Mouse (Mus musculus): ENCODE results near the gene Zfp1.
A peak's percentile ranks its signal among the peaks of the same experiment; 100 is the strongest.
"Not testable (repeated sequence)": the region's sequence is repeated elsewhere in the genome, so short reads cannot be mapped to it uniquely, and the experiment has no call there.

Gene Zfp1

DNA sequence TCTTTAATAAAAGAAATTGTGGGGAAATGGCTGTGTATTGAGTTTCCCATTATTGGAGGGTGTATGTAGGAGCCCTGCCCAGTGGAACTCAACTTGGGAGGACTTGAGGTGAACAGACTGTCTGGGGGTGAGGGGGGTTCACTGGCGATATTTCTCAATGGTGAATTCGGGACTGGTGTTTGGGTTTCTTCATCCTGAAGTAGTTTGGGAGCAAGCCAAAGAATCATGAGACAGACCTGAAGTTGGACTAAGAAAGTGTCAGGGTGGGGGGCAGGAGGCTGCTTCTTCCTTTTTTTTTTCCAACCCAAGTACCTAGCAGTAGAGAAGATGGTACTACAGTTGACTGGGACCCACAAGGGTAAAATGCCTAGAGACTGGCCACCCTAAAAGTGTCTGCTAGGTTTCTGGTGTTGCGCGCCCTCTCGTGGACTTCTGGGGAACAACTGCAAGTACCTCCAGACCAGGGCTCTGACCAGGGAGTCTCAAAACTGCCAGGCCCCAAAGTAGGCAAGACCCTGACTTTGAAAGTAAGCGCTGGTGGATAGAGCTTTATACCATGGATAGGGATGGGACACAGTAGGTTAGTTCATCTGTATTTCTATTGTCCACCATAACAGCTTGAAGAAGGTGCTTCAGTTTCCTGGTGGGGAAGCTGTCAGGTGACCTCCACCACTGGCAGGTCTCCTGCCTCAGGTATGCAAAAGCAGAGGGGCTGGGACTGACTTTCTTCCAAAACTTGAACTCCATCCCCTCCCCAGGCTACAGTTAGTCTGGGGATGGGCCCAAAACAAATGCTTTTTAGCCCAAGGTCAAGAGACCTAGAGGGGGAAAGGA, 17.3 kb upstream of the Zfp1 start:
- DNase-seq (ENCODE audit: low spot score in 2 of 2) = peak in 1 of 2 experiments; percentile 62

DNA sequence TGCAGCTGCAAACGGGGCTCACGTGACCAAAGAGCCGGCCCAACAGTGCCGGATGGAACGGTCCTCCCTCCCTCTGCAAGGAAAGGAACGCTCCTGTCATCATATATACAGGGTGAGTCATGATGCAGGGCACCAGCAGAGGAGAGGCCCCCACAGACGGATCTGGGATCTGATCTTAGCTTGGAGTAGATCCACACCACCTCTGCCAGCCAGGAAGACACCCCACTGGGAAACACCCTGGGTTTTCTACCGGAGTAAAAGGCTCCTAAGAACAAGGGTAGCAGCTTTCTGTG, 16.7 kb upstream of the Zfp1 start:
- no peak for DNase-seq (ENCODE audit: low spot score in 2 of 2)

DNA sequence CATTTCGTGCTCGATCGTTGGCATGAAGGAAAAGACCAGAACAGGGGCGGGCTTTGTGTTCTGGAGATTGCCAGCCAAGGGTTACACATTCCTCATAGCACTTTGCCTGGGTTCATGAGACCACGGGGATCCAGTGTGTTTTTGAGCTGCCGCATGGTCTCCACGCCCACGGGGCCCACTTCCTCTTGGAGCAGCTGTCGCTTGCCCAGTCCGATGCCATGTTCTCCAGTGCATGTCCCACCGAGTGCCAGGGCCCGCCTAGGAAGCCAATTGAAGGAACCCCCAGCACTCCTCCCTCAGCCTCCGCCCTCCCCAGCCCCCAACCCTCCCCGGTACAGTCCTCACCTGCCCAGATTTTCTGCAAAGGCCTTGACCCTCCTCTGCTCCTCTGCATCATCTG, 16.3 kb upstream of the Zfp1 start:
- no peak for DNase-seq (ENCODE audit: low spot score in 2 of 2)

DNA sequence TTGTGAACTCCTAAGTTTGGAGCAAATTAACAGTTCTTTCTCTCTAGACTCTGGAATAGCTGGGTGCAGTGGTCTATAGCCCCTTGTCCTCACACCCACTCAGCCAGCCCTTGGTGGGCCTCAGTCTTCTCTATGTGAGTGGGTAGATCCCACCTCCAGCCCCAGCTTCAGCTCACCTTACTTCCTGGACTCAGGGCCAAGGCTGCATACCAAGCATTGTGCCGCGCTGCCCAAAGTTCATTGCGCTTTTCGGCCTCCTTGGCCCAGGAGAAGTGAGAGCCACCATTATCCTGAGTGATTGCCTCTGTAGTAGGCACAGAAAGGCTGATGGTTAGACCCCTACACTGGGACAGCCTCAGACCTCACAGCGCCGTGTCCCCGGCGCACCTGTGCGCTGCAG, 15.3 kb upstream of the Zfp1 start:
- no peak for DNase-seq (ENCODE audit: low spot score in 2 of 2)

DNA sequence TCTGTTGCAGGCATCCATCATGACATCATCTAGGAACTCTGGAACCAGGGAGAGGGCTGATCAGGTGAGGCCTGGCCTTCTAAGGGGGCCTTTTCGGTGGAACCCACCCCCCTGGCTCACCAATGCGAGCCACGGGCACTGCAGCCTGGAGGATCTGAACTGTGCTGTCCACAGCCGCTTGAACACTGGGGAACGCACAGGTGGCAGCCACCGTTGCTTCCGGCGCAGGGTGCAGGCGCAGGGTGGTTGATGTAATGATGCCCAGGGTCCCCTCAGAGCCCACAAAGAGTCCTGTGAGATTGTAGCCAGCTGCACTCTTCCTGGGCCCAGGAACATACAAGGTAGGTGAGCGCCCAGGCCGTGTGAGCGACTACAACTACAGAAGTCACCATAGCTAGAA, 14.8 kb upstream of the Zfp1 start:
- DNase-seq (ENCODE audit: low spot score in 2 of 2) = no peak

DNA sequence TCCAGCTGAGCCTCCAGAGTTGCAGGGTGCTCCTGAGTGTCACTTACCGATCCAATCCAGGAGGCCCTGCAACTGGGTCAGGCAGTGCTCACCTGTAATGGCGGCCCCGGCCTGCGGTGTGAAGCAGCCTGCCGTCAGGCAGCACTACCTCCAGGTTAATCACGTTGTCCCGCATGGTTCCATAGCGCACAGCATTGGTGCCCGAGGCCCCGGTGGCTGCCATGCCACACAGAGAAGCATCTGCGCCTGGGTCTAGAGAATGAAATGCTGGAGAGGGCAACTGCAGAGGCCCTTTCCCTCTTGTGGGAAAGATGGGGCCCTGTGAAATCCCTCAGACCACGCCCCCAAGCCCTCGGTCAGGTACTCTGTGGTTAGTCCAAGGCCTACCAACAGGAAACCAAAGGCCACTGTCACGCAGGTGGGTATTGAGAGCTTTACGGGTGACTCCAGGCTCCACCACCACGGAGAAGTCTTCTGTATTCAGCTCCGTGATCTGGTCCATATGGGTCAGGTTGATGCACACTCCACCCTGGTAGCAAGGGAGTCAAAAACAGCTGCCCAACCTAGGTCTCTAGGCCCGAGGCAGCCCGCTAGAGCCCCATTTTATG, 14.2 kb upstream of the Zfp1 start:
- no peak for DNase-seq (ENCODE audit: low spot score in 2 of 2)

DNA sequence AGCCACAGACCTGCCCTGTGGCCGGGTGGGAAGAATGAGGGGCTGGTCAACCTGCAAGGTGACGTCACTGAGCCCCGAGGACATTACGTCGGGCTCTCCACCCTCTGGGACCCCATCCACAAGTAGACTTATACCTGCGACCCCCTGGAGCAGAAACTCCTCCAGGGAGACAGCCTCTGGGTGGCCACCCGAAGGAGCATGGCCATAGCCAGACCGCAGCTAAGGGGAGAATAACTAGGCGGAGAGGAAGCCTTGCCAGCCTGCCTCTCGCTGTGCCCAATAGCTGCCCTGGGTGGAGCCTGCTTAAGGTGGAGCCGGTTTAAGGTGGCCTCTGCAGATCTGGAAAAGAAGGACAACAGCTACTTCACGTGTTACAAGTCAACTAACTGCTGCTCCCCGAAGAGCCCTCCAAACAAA, 13.1 kb upstream of the Zfp1 start, which contains the start of gene Ldhd:
TSS of gene Ldhd (minus strand) at position 270 of the 417 bp plus-strand sequence.
- DNase-seq (ENCODE audit: low spot score in 2 of 2) = no peak

DNA sequence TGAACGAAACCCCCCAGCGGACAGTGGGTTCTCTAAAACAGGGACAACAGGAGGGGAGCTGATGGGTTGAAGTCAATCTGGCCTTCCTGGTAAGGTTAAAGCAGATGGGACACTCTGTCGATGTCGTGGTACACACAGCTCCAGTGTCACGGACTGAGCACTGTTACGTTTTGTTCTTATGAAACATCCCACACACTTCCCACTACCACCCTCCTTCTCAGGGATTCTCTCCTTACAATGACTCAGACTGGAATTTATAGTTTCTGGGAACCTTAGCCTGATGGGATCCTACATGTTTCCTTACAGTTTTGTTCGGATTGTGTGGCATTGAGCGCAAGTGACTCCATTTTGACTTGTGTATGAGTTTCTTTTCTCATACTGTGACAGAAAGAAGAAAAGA, 11.6 kb upstream of the Zfp1 start:
- DNase-seq (ENCODE audit: low spot score in 2 of 2) = no peak

DNA sequence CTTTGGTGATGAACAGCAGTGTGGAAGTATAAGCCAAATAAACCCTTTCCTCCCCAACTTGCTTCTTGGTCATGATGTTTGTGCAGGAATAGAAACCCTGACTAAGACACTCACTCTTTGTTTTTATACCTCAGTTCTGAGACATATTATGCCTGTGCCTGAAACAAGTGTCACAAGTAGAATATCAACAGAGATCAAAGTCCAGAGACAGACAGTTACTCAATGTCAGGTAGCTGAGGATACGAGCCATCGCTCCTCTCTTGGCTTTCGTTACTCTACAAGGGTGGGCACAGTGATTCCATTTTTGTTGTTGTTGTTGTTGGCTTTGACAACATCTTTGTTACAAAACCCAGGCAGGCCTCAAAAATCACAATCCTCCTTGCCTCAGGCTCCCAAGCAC, 10.2 kb upstream of the Zfp1 start:
- DNase-seq (ENCODE audit: low spot score in 2 of 2) = no peak

DNA sequence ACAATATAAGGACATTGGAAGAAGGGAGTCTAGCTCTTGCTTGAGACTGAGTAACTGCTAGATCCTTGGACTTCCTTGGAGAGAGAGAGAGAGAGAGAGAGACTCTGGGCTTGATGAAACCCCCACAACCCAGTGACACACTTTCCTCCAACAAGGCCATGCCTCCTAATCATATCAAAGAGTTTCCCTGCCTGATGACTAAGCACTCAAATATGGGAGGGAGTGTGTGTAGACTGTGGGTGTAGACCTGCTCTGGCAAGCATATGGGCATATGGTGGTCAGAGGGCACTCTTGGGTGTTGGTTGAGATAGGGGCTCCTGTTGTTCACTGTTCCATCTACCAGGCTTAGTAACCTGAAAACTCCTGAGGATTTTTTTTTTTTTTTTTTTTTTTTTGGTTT, 5.1 kb upstream of the Zfp1 start:
- DNase-seq (ENCODE audit: low spot score in 2 of 2) = no peak

DNA sequence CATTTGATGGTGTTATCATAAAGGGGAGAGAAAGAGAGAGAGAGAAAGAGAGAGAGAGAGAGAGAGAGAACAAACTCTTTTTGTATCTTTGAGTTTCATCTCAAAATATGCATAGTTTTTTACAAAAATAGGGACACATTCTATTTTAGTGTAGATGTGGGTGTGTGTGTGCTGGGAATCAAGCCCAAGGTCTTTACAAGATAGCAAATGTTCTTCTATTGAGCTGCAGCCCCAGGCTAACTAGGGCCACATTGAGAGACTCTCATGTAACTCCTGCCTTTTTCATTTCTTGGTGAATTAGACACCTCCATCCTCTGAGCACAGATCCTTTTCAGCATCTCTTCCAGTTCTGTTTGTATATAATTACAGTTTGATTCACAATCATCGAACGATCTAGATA, 2.1 kb upstream of the Zfp1 start:
- DNase-seq (ENCODE audit: low spot score in 2 of 2) = no peak

DNA sequence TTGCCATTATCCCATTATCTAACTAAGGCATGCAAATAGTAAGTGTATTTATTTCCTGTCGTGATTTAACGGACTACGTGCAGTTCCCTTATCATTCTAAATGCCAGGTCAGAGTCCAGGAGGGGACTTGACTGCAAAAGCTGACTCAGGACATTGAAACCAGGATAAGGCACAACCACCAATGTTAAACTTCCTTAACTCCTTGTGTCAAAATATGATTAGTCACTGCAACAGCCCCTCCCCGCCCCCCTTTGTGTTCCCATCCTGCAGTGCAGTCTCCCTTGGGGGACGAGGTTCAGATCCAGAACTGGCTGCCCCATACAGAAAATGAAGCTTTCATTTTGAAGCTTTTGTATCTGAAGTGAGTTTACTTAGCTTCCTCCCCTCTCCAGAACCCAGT, 705 bp upstream of the Zfp1 start:
- DNase-seq (ENCODE audit: low spot score in 2 of 2) = no peak

DNA sequence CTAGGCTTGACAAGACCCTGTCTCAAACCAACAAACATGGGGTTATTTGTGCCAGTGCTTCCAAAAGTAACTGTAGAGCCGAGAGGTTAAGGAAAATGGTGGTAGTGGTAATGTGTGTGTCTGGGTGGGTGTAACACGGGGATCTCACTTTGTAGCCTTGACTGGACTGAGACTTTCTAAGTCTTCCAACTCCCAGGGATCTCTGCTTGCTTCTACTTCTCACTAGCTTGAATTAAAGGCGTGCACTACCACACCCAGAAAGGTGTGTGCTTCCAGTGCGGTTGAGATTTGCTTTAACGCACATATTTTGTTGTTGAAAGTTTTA, 300 bp upstream of the Zfp1 start:
- no peak for DNase-seq (ENCODE audit: low spot score in 2 of 2)

DNA sequence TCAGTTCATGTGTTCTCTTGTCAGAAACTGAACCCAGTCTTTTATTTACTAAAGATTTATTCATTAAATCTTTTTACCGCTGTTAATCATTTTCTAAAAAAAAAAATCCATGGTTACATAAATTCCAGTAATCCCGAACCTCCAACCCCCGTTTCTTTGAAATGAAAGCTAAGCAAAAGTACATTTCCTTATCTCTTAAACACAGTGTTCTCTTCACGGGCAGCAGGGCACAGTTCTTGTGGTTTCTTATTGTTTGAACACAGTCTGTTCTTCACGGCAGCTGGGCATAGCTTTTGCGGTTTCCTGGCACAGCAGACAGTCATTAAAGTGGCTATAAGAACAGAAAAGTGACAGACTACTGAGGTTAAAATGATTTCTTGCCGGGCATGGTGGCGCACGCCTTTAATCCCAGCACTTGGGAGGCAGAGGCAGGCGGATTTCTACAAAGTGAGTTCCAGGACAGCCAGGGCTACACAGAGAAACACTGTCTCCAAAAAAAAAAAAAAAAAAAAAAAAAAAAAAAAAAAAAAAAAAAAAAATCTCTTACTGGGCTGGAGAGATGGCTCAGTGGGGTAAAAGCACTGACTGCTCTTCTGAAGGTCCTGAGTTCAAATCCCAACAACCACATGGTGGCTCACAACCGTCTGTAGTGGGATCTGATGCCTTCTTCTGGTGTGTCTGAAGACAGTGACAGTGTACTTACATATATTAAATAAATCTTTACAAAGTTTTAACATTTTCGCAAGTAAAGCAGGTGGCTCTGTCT, 1.3 kb downstream of the Zfp1 start:
- not testable (repeated sequence) for DNase-seq (ENCODE audit: low spot score in 2 of 2)

DNA sequence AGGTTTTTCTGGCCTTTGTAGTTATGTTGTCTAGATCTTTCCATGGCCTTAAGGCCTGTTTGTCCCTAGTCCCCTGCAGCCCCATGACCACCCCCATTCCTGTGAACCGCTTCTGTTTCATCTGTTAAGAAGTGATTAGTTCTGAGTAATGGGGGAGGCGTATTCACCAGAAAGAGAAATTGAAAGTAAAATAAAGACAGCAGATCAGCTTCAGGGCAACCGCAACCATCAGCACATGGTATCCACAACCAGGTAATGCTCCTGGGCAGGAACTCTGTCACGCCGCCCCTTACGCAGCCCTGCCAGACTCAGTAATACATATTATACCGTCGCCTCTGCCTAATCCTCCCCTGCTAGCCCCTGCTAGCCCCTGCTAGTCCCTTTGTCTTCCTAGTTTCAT, 2.5 kb downstream of the Zfp1 start:
- DNase-seq (ENCODE audit: low spot score in 2 of 2) = no peak

DNA sequence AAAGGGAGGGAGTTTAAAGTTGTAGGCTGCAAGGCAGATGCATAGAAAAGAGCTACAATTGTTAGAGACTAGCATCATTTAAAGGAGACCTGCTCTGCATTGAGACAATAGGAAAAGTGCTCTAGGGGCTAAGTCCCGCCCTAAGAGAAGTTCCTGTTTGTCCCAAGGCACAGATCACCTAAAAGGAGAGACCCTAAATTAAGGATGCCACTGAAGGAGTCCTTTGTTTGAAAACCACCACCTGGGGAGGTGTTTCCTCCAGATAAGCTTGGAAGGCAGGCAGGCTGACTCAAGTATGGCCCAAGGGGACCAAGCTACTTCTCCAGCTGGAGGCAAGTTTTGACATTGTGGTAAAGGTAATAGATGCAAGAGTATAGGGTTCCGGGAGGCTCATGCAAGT, 5.6 kb downstream of the Zfp1 start:
- DNase-seq (ENCODE audit: low spot score in 2 of 2) = no peak

DNA sequence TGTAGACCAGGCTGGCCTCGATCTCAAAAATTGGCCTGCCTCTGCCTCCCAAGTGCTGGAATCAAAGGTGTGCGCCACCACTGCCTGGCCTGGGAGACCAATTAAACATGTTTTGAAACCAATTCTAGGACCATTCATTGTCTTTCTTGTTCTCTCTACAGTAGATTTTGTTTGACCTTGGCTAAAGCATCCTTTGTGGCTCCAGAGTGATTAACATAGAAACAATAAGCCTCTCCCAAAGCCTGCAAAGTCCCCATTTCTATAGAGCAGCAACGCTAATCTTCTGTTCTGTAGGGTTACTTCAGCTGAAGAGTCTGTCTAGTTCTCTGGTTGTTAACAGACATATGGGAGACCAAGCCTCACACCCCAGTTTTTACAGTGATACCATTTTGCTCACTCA, 7.5 kb downstream of the Zfp1 start:
- no peak for DNase-seq (ENCODE audit: low spot score in 2 of 2)

DNA sequence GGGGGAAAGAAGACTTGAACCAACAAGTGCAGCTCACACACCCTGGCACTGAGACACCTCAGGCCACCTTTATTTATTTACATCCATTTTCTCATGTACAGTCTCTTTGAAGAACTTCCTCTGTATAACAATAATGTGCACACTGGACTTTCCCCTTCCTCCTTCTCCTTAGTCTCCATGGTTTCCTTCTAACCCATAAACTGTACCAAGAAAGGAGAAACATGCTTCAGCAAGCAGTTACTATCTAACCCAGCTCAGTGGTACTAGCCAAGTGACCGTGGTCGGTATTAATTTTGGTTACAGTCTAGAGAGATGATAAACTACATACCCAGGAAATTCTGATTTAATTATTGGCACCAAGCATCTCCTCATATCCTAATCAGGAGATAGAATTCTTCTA, 10.3 kb downstream of the Zfp1 start:
- no peak for DNase-seq (ENCODE audit: low spot score in 2 of 2)

DNA sequence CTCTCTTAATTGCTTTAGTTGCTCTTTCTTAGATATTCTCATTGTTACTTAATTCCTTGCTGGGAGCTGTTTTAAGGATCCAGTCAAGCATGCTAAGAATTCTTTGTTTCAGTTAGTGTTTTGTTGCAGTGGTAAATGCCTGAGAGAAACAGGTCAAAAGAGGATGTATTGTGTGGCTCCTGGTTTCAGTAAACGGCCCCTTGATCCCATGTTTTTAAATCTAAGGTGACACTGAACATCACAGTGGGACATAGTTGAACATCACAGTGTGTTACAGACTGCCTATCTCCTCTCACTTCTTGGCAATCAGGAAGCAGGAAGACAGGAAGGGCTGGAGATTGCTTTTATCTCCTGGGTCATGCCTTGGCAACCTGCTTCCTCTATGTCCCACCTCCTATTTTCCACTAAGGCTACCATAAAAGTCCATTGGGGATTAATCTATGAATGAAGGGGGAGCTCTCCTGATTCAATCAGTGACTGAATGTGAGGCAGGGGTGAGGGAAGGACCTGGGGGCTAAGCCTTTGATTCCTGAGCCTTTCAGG, 14.2 kb downstream of the Zfp1 start:
- DNase-seq (ENCODE audit: low spot score in 2 of 2) = no peak

DNA sequence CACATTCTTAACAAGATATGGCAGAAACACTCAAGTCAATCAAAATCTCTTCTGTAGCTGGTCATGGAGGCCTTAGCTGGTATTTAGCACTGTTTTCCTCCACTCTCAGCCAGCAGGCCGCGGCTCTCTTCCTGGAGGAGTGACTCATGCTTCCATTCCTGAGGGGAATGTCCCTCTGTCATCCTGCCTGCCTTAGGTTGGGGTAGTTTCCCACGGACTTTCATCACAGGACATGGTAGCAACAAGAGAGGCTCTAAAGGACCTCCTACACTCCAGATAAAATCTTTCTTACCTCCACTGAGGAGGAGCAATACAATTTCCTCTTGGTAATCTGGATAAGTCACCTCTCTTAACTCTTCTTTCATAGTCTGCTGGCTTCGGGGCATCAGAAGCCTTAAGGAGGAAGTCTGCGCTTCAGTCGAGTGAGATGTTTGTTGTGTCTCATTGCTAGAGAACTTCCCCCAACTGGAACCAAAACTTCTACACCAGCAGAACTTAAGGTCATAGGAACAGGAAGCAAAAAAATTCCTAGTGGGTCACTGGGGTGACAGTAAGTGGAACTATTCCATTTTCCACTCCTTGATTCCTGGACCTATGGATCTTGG, 15.7 kb downstream of the Zfp1 start:
- DNase-seq (ENCODE audit: low spot score in 2 of 2) = no peak

DNA sequence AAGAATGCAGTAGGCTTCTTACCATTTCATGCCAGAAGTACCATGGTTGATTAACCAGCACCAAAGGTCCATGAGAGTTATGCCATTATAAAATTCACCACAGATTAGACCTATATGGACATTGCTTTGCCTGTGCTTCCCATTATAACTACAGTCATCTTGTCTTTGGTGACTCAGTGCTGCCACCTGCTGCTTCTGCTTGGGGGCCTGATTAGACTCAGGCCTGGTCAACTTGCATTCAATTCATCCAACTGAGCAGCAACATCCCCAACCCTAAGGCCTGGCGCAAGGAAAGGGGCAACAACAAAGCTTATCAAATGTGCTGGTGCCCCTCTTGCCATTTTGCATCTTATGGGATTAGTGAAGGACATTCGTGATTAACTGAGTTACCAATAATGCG, 19.3 kb downstream of the Zfp1 start:
- peak; percentile 54 to 68 for DNase-seq (ENCODE audit: low spot score in 2 of 2)

DNA sequence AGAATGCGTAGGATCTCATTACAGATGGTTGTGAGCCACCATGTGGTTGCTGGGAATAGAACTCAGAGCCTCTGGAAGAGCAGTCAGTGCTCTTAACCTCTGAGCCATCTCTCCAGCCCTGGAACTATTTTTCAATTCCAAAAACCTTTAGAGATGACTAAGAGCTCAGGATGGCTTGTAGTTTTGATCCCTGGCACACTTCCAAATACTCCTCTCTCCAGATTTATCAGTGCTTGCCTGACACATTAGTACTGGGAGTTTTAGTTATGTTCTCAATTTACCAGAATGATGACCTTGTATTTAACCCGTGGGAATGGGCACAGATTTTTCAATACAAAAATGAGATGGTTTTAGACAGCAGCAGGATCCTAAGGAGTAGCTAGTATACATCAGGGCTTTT, 23.6 kb downstream of the Zfp1 start:
- no peak for DNase-seq (ENCODE audit: low spot score in 2 of 2)

DNA sequence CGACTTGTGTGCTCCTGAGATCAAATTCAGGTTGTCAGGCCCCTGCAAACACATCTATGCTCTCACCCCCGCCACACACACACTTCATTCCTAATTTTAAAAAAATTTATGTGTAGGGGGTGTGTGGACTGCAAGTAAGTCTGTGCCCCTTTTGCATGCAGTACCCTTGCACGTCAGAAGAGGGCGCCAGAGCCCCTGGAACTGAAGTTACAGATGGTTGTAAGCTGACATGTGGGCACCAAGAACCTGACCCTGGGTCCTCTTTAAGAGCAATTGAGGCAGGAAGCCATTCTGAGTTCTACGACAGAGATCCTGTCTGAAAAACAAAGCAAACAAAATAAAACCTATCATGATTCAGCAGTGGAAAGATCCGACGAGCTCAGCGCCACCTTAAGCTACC, 33.0 kb downstream of the Zfp1 start:
- no peak for DNase-seq (ENCODE audit: low spot score in 2 of 2)
